Mouse (Mus musculus): ENCODE data around the gene Cmas. TPM values are rescaled to one million over a fixed set of nuclear protein-coding genes. Genes with fewer than 3 reads are reported as not detected.
A peak's percentile ranks its signal among the peaks of the same experiment; 100 is the strongest.

Gene Cmas
- polyA plus RNA-seq, 1 experiment from 2014 or later: 74.7 TPM

DNA sequence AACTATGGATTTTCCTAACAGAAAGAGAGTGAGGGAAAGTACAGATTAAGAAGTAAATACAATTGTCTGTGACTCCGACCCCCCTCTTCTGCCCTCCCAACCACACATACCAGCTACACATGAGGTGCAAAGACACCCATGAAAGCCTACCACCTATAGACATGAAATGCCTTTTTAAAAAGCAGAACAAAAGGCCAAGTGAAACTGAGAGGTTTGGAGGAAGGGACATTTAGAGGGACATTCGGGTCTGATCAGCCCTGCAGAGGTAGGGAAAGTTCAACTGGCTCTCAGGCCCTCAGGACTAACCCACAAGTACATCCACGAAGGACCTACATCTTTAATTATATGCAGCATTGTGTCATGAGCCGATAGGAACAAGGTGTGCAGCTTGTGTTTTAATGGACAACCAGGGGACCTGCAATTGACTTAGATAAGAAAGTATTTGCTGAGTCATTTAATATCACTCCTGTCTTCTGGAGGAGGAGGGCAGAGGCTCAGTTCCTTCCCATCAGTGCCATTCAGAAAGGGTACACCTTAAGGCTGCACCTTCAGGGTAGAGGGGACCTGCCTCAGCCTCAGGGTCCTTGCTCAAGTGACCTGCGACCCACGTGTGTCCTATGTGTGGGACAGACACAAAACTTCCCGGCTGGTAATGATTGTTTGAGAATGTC, 43.4 kb downstream of the Cmas start:
- ATAC-seq (ENCODE audit: low FRiP score, low read depth): no peak
- no peak overlapping the region for H3K27ac ChIP-seq
- 83% methylated on average over 7 of the region's 7 CpGs for WGBS
- H3K9me3 ChIP-seq: no peaks in the 10 kb centered on the region
- no peak overlapping the region for H3K9ac ChIP-seq
- no peak overlapping the region for H3K4me3 ChIP-seq
- H3K4me1 ChIP-seq: peaks cover 4% of the 10 kb centered on the region
- H3K27me3 ChIP-seq: no peaks in the 10 kb centered on the region
- no peaks in the 10 kb centered on the region for H3K36me3 ChIP-seq
- H3K4me2 ChIP-seq (replicated peaks): no peak overlapping the region

DNA sequence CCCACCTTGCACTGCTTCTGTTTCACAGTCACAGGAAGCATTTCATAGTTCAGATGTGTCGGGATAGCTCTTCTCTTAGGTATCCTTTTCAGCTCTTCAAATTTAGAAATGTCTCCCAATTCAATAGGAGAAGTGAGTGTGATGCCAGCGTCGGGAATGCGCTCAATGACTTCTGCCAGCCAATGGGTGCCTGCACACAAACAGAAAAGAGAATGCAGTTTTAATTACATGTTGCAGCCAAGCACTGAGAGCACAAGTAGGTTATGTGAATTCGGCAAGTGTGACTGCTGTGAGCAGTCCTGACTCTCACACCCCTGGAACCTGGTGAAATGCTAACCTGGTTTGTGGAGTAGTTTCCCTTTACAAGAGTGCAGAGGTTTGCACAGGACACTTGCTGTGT, 45.2 kb downstream of the Cmas start:
- no peak overlapping the region for H3K27ac ChIP-seq
- peaks cover 4% of the 10 kb centered on the region for H3K4me1 ChIP-seq
- WGBS: 83% methylated on average over 5 of the region's 5 CpGs
- no peak for ATAC-seq (ENCODE audit: low FRiP score, low read depth)
- no peak overlapping the region for H3K9ac ChIP-seq
- no peaks in the 10 kb centered on the region for H3K27me3 ChIP-seq
- no peaks in the 10 kb centered on the region for H3K36me3 ChIP-seq
- no peak overlapping the region for H3K4me3 ChIP-seq
- H3K4me2 ChIP-seq (replicated peaks): no peak overlapping the region
- no peaks in the 10 kb centered on the region for H3K9me3 ChIP-seq

DNA sequence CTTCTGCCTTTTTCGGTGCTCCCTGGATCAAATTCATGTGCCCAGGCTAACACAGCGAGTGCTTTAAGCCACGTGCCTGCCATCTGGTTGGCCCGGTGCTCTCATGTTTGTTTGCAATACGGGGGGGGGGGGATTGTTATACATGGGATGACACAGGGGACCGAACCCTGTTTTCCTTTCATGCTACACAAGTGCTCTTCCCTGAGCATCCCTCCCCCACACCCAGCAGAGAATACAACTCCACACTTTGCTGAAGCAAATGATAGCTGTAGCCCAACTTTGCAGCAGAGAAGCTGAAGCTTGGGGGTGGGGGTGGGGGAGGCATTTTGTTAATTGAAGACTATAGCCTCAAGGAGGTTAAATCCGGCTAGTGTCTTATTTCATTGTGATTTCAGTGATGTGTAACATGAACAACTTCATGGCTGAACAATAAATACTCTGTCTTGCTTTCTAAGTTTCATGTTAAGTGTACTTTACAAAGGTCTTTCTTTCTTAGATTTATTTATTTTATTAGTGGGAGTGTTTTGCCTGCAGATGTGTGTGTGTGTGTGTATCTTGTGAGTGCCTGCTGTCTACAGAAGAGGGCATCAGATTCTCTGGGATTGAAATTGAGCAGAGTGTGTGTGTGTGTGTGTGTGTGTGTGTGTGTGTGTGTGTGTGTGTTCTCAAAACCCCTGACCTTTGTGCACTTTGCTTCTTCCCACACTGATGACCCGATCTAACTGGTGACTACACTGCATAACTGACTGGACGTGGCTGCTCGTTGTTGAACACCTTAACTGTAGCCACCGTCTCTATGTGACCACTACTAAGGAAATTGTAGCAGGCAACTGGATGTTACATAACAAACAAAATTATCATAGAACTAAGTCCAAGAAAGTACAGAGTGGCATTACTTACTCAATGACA, 46.4 kb downstream of the Cmas start:
- Histone ChIP-seq H3K9ac (no peak overlapping the region), H3K27me3 (no peaks in the 10 kb centered on the region), H3K27ac (no peak overlapping the region), H3K4me1 (peaks cover 4% of the 10 kb centered on the region), H3K4me3 (no peak overlapping the region), H3K36me3 (no peaks in the 10 kb centered on the region), H3K9me3 (no peaks in the 10 kb centered on the region), H3K4me2 (replicated peaks) (no peak overlapping the region)
- ATAC-seq (ENCODE audit: low FRiP score, low read depth): no peak; the same call in 1 of the 2 replicates
- WGBS: 56% methylated on average over 11 of the region's 11 CpGs

DNA sequence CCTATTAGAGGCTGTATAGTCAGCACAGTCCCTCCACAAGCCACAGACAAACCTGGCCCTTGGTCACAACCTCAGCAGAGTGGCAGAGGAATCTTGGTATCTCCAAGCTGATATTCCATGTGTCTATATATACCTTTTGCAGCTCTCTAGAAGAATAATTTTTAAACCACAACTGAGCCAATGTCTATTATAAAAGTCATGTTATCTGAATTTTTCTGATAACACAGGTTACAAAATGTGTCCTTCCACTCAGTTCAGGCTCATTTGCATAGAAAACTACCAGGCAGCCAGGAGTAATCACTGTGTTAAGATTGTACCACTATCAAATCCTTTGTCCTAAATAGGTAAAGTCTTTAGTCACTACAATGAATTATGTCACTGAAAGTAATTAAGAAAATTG, 47.9 kb downstream of the Cmas start, which contains the start of gene Sult6b2:
Gene Sult6b2, minus strand, starts transcription at position 101 of the 400 bp plus-strand sequence.
- no peak within 1 kb of the TSS for H3K4me3 ChIP-seq

DNA sequence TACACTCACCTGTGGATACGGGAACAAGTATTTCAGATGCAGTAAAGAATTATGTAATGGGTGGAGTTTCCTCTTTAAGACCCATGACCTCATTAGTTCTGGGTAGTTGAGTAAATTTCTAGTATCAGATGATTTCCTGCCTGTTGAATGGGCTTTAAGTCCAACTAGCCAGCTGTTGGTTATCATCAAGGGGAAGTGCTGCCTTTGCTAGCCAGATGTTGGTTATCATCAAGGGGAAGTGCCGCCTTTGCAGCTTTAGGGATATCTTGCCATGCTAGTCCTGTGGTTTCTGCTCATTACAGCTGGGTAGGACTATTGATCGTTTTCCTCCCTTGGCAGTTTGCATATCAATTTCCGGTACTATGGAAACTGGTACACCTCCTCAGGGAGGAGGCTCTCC, 49.8 kb downstream of the Cmas start:
- peaks cover 4% of the 10 kb centered on the region; the same call in 1 of the 2 replicates for H3K4me1 ChIP-seq
- no peak for ATAC-seq (ENCODE audit: low FRiP score, low read depth)
- H3K36me3 ChIP-seq: no peaks in the 10 kb centered on the region
- no peak overlapping the region for H3K4me3 ChIP-seq
- H3K27ac ChIP-seq: no peak overlapping the region
- H3K9ac ChIP-seq: no peak overlapping the region
- H3K27me3 ChIP-seq: no peaks in the 10 kb centered on the region
- WGBS: 73% methylated on average over 4 of the region's 4 CpGs
- H3K4me2 ChIP-seq (replicated peaks): no peak overlapping the region
- H3K9me3 ChIP-seq: no peaks in the 10 kb centered on the region

More for the DNA sequence above, 47.9 kb downstream of the Cmas start, which contains the start of gene Sult6b2:
- no peaks in the 10 kb centered on the region for H3K9me3 ChIP-seq
- no peaks in the 10 kb centered on the region for H3K27me3 ChIP-seq
- no peak for ATAC-seq (ENCODE audit: low FRiP score, low read depth)
- no peak within 1 kb of the TSS for H3K9ac ChIP-seq
- H3K36me3 ChIP-seq: no peaks in the 10 kb centered on the region
- peaks cover 4% of the 10 kb centered on the region; the same call in 1 of the 2 replicates for H3K4me1 ChIP-seq
- H3K4me2 ChIP-seq (replicated peaks): no peak within 1 kb of the TSS
- no peak within 1 kb of the TSS for H3K27ac ChIP-seq

DNA sequence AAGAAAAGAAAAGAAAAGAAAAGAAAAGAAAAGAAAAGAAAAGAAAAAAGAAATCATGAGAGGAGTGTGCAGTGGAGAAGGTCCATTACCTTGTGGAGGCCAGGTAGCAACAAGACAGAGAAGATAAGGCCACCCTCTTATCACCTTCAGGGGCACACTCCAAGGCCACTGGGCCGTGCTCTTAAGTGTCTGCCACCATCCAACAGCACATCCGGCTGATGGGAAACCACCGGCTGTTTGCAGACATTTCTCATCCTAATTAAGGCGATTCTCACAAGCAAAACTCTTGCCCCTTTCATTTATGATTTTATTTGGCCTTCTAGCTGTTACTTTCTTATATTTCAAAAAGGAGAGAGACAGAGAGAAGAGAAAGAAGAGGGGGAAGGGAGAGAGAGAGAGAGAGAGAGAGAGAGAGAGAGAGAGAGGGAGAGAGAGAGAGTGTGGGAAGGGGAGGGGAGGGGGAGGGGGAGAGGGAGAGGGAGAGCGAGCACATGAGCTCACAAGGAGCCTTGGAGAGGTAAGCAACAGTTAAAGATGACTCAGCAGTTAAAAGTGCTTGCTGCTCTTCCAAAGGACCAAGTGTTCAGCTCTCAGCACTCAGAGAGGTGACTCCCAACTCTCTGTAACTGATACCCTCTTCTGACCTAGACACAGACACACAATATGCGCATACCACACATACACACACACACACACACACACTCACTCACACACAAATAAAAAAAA, 53.0 kb downstream of the Cmas start:
- 38% methylated on average over 6 of the region's 6 CpGs for WGBS
- H3K4me2 ChIP-seq (replicated peaks): no peak overlapping the region

DNA sequence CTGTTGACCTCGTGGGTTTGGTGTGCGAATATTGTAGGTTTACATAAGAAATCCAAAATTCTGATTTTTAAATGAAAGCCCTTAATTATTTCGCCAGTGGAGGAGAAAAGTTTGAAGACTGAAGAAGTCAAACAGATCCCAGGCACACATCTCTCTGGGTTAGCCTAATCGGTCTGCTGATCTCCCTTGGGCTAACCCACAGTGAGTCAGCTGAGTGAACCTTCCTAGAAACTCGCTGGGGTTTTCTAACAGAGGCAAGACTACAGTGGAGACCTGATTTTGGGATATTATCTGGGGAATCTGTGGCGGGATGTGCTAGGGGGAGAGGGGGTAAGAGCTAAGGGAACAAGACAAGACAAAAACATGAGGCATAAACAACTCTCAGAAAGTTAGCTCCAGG, 53.8 kb downstream of the Cmas start:
- Histone ChIP-seq H3K36me3 (no peaks in the 10 kb centered on the region), H3K9me3 (no peaks in the 10 kb centered on the region), H3K27ac (no peak overlapping the region), H3K9ac (no peak overlapping the region), H3K4me2 (replicated peaks) (no peak overlapping the region), H3K4me3 (no peak overlapping the region), H3K4me1 (peaks cover 4% of the 10 kb centered on the region; the same call in 1 of the 2 replicates), H3K27me3 (peaks cover 4% of the 10 kb centered on the region; the same call in 1 of the 2 replicates)
- WGBS: 69% methylated on average over 6 of the region's 6 CpGs
- no peak for ATAC-seq (ENCODE audit: low FRiP score, low read depth)

More for the DNA sequence above, 53.0 kb downstream of the Cmas start:
- no peaks in the 10 kb centered on the region for H3K36me3 ChIP-seq
- peaks cover 4% of the 10 kb centered on the region; the same call in 1 of the 2 replicates for H3K4me1 ChIP-seq
- no peak overlapping the region for H3K27ac ChIP-seq
- no peak overlapping the region for H3K4me3 ChIP-seq
- ATAC-seq (ENCODE audit: low FRiP score, low read depth): no peak
- H3K9me3 ChIP-seq: no peaks in the 10 kb centered on the region
- H3K27me3 ChIP-seq: peaks cover 4% of the 10 kb centered on the region; the same call in 1 of the 2 replicates
- no peak overlapping the region for H3K9ac ChIP-seq

DNA sequence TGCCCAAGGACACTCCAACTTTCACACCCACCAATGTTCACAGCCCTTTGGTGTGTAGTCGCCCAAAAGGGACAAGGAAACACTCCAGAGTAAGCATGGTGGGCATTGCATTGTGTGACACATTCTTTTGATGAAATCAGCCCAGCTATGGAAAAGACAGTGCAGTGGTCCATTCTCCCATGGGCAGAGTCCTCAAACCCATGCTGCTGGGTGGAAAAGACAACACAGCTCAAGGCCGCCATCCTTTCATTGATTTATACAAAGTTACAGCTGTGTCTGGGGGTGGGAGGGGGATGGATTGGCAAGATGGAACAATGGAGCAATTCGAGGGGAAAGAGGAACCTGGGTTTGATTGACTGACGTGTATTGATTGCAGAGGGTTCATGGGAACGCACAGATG, 56.5 kb downstream of the Cmas start:
- Histone ChIP-seq H3K4me3 (no peak overlapping the region), H3K27me3 (peaks cover 4% of the 10 kb centered on the region; the same call in 1 of the 2 replicates), H3K27ac (no peak overlapping the region), H3K4me1 (peaks cover 4% of the 10 kb centered on the region; the same call in 1 of the 2 replicates), H3K4me2 (replicated peaks) (no peak overlapping the region), H3K36me3 (no peaks in the 10 kb centered on the region), H3K9ac (no peak overlapping the region), H3K9me3 (no peaks in the 10 kb centered on the region)
- 80% methylated on average over 5 of the region's 5 CpGs for WGBS
- ATAC-seq (ENCODE audit: low FRiP score, low read depth): no peak

DNA sequence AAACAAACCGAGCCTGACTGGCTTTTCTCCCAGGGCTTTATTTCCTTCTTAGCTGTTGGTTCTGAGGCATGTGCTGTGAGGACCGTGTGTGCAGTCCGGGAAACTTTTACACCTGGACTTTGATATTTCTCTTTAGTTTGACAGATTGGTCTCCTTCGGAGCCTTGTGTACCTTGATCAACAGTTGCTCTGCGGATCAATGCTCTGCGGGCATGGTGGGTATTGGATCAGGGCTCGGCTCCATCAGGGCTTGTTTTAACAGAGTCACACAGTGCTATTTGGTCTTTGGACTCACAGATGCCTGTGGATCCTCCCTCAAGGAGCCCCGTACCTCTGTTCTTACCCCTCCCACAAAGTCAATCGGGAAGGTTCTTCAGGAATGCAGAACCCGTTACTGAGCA, 57.5 kb downstream of the Cmas start:
- H3K27me3 ChIP-seq: peaks cover 4% of the 10 kb centered on the region; the same call in 1 of the 2 replicates
- peak overlapping the region; percentile 42 for H3K4me3 ChIP-seq
- H3K27ac ChIP-seq: no peak overlapping the region
- ATAC-seq (ENCODE audit: low FRiP score, low read depth): 0 out of 2 replicates have a peak, but pooled peaks have one; percentile 37
- H3K9me3 ChIP-seq: no peaks in the 10 kb centered on the region
- H3K4me1 ChIP-seq: peaks cover 4% of the 10 kb centered on the region; the same call in 1 of the 2 replicates
- H3K36me3 ChIP-seq: no peaks in the 10 kb centered on the region
- 0 out of 2 replicates have a peak overlapping the region, but pooled peaks have one; percentile 65 for H3K9ac ChIP-seq
- peak overlapping the region; percentile 63 for H3K4me2 ChIP-seq (replicated peaks)
- WGBS: 51% methylated on average over 10 of the region's 10 CpGs

DNA sequence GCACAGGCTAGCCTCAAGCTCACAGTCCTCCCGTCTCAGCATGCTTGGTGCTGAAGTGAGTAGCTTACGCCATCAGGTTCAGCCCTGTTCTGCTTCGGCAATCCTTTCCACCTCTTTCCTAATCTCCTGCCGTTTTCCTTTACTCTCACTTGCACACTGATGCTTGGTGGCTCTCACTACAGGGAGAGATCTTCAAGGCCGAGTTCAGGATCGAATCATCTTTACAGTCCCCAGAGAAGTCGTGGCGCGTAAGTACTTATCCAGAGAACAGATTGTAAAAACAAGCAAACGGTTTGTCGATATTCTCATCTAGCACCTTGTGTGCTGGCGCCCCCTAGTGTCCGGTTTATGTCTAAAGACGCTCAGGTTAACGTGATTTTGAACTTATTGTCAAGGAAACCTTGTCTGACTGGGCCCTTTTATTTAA, 58.0 kb downstream of the Cmas start:
- 3% methylated on average over 15 of the region's 15 CpGs for WGBS
- peak overlapping the region; percentile 63 for H3K4me2 ChIP-seq (replicated peaks)
- H3K27ac ChIP-seq: no peak overlapping the region
- H3K36me3 ChIP-seq: no peaks in the 10 kb centered on the region
- H3K4me1 ChIP-seq: peaks cover 4% of the 10 kb centered on the region; the same call in 1 of the 2 replicates
- H3K9ac ChIP-seq: peak overlapping the region; percentile 65
- ATAC-seq (ENCODE audit: low FRiP score, low read depth): peak; percentile 58
- H3K9me3 ChIP-seq: no peaks in the 10 kb centered on the region
- H3K4me3 ChIP-seq: peak overlapping the region; percentile 42
- peaks cover 4% of the 10 kb centered on the region; the same call in 1 of the 2 replicates for H3K27me3 ChIP-seq

DNA sequence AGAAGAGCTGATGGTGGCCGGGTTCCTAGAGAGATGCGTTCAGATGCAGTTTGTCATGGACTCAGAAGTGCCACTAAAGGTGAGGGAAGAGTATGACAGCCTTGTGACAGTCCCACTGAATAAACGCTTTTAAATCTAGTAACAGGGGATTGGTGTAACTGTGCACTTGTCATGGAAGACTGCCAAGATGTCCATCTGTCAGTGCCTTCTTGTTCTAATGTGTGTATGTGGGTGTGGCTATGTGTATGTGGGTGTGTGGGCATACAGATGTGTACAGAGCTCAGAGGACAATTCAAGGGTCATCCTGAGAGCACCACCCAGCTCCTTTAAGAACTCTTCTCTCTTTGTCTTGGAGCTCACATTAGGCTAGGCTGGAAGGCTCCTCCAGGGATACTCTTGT, 59.0 kb downstream of the Cmas start:
- H3K4me2 ChIP-seq (replicated peaks): no peak overlapping the region
- H3K4me3 ChIP-seq: no peak overlapping the region
- H3K27me3 ChIP-seq: peaks cover 4% of the 10 kb centered on the region; the same call in 1 of the 2 replicates
- H3K9me3 ChIP-seq: no peaks in the 10 kb centered on the region
- no peak overlapping the region for H3K9ac ChIP-seq
- H3K27ac ChIP-seq: no peak overlapping the region
- ATAC-seq (ENCODE audit: low FRiP score, low read depth): no peak
- H3K36me3 ChIP-seq: no peaks in the 10 kb centered on the region
- H3K4me1 ChIP-seq: peaks cover 4% of the 10 kb centered on the region; the same call in 1 of the 2 replicates
- 86% methylated on average over 3 of the region's 3 CpGs for WGBS

Measured in limb, embryonic 13.5 days (tissue).